Mouse (Mus musculus): Measurements from ENCODE around the gene Zc2hc1c.
A peak's percentile ranks its signal among the peaks of the same experiment; 100 is the strongest.
"Not testable (repeated sequence)": the region's sequence is repeated elsewhere in the genome, so short reads cannot be mapped to it uniquely, and the experiment has no call there.

Gene Zc2hc1c

DNA sequence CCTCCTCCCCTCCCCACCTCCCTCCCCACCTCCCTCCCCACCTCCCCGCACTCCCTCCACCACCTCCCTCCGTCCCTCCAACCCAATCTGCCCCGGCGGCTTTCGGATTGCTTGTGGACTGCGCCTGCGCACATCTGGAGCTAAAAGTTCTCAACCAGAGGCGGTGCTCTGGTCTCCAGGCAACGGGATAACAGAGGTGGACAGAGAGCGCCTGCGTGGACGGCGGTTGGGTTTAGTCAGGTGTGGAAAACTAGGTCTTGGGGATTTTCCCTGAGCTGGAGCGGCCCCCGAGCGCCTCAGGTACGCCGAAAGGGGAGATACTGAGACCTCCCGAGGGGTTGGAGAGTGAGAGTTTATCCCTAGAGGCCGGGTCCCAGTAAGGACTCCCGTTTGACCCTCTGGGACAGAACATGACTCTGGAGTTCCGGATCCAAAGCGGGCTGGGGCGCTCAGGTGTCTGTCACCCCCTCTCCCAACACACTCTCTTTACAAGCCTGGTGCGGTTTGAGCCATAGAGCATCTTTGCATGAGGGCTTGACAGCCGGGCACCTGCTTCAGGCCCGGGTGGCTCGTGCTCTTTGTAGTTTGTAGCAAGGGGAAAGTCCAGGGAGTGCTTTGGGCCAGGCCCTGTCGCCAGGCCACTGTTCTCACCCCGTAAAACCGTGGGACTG is at the start of gene Zc2hc1c:
Zc2hc1c (plus strand) TSS at position 106 of the 671 bp plus-strand sequence.
- peak; percentile 65 for DNase-seq

DNA sequence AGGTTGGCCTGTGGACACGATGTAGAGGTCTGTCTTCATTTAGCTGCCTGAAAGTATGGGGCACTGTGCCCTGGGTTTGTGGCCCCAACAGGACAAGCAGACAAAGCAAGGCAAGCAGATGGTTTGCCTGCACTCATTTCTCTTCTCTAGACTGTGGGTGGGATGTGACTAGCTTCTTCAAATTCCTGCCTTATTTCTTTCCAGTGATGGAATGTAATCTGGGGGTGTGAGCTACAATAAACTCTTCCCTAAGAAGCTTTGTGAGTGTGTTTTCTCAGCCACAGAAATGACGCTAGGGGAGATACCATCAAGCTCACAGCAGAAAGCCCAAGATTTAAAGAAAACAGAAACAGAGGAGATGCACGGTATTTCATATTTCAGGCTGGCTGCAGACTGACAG is 36.3 kb upstream of the Zc2hc1c start:
- DNase-seq: no peak

DNA sequence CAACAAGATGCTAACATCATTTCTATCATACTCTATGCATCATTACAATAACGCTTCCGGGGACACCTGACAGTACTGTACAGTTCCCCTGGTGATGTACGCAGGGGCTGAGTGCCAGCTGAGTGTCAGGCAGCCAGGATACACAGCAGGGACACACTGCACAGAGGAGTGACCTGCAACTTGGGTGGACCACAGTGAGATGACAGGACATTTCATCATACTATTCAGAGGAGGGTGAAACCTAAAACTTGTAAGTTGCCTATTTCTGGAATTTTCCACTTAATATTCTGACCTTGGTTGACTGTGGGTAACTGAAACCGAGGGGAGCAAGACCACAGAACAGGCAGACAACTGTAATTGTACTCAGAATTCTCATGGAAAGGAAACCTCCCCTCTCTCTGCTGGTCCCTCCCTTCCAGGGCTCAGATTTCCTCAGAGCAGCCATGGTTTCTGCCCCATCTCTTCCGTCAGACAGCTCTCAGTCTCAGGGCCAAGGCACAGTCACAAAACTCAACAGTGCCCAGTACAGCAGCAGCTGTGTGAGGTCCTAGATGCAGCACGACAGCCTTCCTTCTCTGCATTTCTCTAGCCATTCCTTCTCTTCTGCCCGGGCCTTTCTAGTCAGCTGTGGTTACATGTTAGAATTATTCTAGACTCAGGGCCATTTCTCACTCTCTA is 32.2 kb upstream of the Zc2hc1c start:
- DNase-seq: no peak

GRCm38 (mm10) chr12:85257008-85257639 is 31.3 kb upstream of the Zc2hc1c start:
- no peak for DNase-seq

- DNase-seq: no peak
Measured at GRCm38 (mm10) chr12:85262489-85262888, 25.9 kb upstream of the Zc2hc1c start.

DNA sequence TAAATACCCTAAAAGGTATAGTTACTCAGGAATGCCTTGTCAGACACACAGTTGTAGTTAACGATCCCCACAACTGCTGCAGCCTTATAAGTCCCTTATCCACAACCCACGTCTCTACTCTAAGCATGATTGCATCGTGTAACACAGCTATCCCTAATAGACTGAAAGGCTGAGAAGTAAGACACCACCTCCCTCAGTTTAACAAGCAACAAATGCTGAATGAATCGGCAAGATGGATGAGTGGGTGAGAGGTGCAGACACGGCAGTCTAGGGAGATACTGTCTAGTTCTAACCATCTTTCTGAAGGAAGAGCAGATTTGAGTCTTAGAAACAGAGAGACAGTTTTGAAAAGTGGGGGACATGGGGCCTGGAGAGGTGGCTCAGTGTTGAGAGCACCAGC is 25.2 kb upstream of the Zc2hc1c start:
- no peak for DNase-seq

DNA sequence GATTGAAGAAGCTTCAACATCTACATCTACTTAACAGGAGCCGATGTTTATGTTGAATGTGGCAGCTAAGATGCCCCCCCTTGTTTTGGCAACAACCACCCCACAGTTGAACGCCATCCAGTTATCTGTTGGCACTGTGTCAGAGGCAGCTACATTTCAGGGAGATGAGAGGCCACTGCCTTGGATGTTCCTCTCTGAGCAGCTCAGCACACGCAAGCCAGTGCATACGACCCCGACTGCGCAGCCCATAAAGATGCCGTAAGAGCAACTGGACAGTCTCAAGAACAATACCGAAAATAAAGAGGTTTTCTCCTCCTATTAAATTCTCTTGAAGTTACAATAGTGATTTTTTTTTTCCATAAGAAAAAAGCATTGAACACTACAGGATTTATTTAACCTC is 23.9 kb upstream of the Zc2hc1c start:
- DNase-seq: no peak

DNA sequence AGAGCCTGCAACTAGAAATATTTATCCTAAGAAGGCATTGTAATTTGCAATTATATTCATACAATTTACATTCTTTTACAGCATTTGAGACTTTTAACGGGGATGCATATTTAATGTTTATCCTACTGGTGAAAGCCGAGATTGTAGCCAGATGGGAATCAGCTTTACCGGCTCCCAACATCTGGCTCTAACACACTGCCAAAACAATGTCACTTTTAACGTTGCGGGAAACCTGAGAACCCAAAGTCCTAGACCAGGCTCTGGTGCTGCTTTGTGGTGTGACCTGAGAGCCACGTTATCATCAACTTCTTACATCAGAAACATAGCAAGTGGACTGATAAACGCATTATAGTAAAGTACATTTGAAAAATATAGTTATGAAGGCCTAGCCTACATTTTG is 23.5 kb upstream of the Zc2hc1c start:
- DNase-seq: no peak

DNA sequence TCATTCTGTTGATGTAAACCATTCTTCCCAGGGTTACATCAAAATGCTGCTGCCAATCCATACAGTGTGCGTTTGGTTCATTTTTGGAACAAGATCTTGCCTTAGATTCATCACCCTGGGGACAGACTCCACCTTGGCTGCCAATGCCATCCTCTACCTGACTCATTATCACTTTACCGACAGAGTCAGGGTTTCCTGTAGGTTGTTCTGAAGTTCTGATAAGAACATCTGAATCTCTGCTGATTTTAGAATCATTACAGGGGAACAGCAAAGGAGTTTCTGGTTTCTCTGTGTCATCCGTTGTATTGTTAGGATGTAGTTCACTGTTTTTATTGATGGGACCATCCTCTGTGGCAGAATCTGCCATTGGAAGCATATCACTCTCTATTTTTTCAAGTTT is 22.1 kb upstream of the Zc2hc1c start:
- no peak for DNase-seq

- DNase-seq: no peak
Measured at GRCm38 (mm10) chr12:85269821-85270220, 18.6 kb upstream of the Zc2hc1c start.

GRCm38 (mm10) chr12:85270319-85270718 is 18.1 kb upstream of the Zc2hc1c start, which contains the start of gene Mlh3:
TSS of gene Mlh3 (minus strand) at chr12:85270599.
- DNase-seq: peak; percentile 93

- no peak for DNase-seq
Measured at GRCm38 (mm10) chr12:85271132-85271842, 17.1 kb upstream of the Zc2hc1c start.

GRCm38 (mm10) chr12:85271843-85272206 is 16.6 kb upstream of the Zc2hc1c start:
- DNase-seq: no peak

- DNase-seq: no peak
Measured at GRCm38 (mm10) chr12:85273508-85273907, 14.9 kb upstream of the Zc2hc1c start.

DNA sequence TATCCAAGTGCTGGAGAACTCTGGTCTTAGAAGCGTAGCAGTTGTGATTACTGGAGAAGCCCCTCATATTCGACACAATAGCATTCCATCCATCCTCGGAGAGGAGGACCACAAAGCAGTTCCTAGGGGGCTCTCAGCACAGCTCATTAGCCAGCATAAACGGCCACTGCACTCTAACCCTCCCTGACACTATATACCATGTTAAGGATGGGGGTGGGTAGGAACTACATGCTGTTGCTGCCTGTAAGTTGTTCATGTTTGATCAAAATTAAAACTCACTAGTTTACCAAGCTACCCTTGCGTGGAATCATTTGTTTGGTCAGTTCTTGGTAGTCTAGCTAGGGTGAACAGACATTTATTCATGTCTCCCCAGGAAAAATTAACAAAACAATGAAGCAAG is 12.1 kb upstream of the Zc2hc1c start:
- no peak for DNase-seq

GRCm38 (mm10) chr12:85278919-85279318 is 9.5 kb upstream of the Zc2hc1c start:
- peak; percentile 33 for DNase-seq

- DNase-seq: no peak
Measured at GRCm38 (mm10) chr12:85279396-85280080, 8.9 kb upstream of the Zc2hc1c start.

DNA sequence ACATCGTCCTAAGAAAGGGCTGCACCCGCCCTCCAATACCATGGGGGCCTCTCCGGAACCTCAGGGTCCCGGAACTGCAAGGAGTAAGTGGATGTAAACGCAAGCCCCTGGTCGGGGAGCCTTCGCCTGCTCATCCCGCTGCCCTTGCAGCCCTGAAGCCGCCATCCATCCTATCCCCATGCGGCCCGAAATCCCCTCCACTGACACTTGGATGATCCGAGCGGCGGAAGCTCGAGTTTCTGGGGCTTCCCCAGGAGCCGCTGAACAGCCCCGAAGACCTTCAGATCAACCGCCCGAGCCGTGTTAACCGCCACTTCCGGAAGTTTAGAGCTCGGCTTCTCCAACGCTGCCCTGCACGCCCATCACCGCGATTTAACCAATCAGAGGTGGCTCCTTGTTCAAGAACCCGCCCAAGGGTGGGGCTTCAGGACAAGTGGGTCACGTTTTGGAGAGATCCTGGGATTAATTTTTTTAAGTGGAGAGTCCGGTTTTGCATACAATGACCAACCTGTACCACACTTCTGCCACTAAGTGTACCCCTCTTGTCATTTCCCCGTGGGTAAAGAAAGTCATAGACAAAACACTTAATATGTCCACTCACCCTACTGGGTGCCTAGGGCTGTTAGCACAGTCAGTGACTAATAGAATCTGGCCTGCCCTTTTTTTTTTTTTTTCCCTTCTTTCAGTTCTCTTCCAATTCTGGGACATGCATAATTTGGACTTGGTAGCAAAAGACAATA is 8.1 kb upstream of the Zc2hc1c start:
- peak; percentile 95 for DNase-seq

DNA sequence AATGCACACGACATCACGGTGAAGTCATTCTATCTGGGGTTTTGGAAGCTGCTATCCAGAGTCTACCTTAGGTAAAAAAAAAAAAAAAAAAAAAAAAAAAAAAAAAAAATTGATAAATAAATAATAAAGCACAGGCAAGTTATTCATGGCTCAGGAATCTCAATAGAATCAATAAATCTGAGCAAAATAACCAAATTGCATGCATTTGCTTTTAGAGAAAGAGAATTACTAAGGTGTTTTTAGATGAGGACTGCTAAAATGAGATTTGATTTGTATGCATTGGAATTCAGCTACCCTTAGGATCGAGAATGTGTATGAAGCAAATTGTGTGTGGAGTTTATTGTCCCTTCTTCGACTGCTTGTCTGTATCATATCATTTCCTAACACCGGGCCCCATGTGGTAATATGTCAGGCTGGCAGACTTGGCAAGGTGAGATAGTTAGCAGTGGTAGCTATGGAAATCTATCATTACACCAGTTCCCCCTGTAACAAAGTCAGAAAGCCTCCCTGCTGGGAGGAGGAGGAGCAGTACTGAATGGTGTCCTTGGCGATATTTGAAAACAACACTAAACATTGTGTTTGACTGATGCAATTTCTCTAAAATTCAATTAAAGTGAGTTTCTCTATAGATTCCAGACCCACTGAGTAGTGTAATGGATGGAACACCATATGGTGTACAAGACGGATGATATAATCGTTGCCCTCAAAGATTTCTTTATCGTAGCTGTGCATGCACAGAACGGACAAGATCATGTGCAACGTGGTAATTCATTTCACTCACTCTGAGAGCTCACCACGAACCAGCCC is 7.3 kb upstream of the Zc2hc1c start:
- no peak for DNase-seq

DNA sequence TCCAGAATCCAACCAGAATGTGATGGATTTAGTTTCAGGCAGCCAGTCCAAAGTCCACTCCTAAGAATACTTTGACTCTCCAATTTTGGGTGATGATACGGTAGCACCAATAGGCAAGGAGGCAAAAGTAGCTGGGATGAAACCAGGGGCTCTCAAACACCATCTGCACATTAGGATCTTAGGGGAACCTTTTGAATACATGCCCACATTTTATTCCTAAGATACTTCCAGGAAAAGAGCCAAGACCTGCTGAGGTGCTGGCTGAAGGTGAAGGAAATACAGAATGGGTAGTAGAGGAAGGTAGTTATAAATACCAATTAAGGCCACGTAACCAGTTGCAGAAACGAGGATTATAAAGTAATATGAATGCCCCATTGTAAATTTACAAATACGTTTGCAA is 6.6 kb upstream of the Zc2hc1c start:
- DNase-seq: not testable (repeated sequence)

DNA sequence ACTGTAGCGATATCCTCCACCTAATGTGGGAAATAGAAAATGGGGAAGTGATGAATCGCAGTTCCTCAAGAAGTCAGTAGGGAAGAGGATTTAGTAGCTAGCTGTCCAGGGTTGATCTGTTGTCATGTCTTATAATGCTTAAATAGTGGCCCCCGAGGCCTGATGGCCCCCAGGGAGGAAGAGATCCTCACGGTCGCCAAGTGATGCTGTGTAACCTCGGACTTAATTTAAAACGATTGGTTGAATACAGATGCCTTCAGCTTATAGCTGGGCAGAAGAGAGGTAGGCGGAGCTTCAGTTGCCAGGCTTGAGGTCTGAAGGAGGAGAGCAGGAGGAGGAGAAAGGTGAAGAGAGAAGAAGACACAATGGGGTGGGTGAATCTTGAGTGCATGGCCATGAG is 4.1 kb upstream of the Zc2hc1c start:
- no peak for DNase-seq
